Mouse (Mus musculus) limb, embryonic 10.5 days (tissue): ENCODE measurements around the gene Gpr146. TPM values are rescaled to one million over a fixed set of nuclear protein-coding genes. Genes with fewer than 3 reads are reported as not detected.

Experiments used
- DNase-seq: peaks from one replicate; pipeline ENCODE4 v3.0.0-alpha.2; 2017; ENCODE audit warnings: low spot score
- H3K27ac ChIP-seq: fragments of 300-500 bp; sonication (generic); 2 replicates; pipeline ENCODE4 v1.5.1; 2016; ENCODE audit warnings: mild to moderate bottlenecking
- H3K27me3 ChIP-seq: fragments of 300-500 bp; sonication (generic); 2 replicates; pipeline ENCODE4 v1.6.1; 2016; ENCODE audit warnings: low read depth, mild to moderate bottlenecking; ENCODE audit not compliant: poor library complexity, severe bottlenecking
- H3K36me3 ChIP-seq: fragments of 300-500 bp; sonication (generic); 2 replicates; pipeline ENCODE4 v1.6.1; 2016; ENCODE audit warnings: mild to moderate bottlenecking, moderate library complexity
- H3K4me1 ChIP-seq: fragments of 300-500 bp; sonication (generic); 2 replicates; pipeline ENCODE4 v1.6.1; 2016
- H3K4me3 ChIP-seq: fragments of 300-500 bp; sonication (generic); 2 replicates; pipeline ENCODE4 v1.5.1; 2016; ENCODE audit warnings: mild to moderate bottlenecking, moderate library complexity
- H3K9me3 ChIP-seq: fragments of 300-500 bp; sonication (generic); replicated peaks from 2 replicates; pipeline ENCODE4 v1.6.1; 2016; ENCODE audit warnings: mild to moderate bottlenecking
- WGBS: fragments of 180-500 bp; shearing (Covaris S2); methylation state at CpG from one replicate; pipeline ENCODE4 v1.1.7; 2016; 5-methylcytosine and 5-hydroxymethylcytosine counted together
- polyA plus RNA-seq: library from polyadenylated mRNA; unstranded; fragments of >200 nt; fragmentation: Nextera tagmentation; extraction: Ambion mirVana; gene quantifications from 2 replicates; pipeline ENCODE4 v1.2.1, GENCODE M21; 2016

The Gpr146 gene
- polyA plus RNA-seq, 1 experiment from 2014 or later, result 2.3 TPM

- Histone ChIP-seq H3K9me3 (no peaks in the 10 kb centered on the region), H3K36me3 (no peaks in the 10 kb centered on the region), H3K4me1 (peaks cover 50% of the 10 kb centered on the region), H3K27me3 (0 out of 2 replicates have a peak, but pooled peaks cover 5% of the 10 kb centered on the region), H3K4me3 (no peak overlapping the region), H3K27ac (peak overlapping the region; percentile 81; the same call in 1 of the 2 replicates)
- no peak for DNase-seq
- 58% methylated on average over 21 of the region's 21 CpGs for WGBS
Observed at GRCm38 (mm10) chr5:139378986-139379629, 1.6 kb downstream of the Gpr146 start.

- 33% methylated on average over 8 of the region's 8 CpGs for WGBS
- Histone ChIP-seq H3K4me1 (peaks cover 53% of the 10 kb centered on the region), H3K9me3 (no peaks in the 10 kb centered on the region), H3K4me3 (peak overlapping the region; percentile 71), H3K27ac (peak overlapping the region; percentile 81), H3K36me3 (no peaks in the 10 kb centered on the region), H3K27me3 (0 out of 2 replicates have a peak, but pooled peaks cover 5% of the 10 kb centered on the region)
- DNase-seq, result no peak
Observed at GRCm38 (mm10) chr5:139379771-139380384, 2.4 kb downstream of the Gpr146 start.

GRCm38 (mm10) chr5:139380385-139381248, 3.1 kb downstream of the Gpr146 start:
- Histone ChIP-seq H3K4me3 (peak overlapping the region; percentile 71), H3K4me1 (peaks cover 53% of the 10 kb centered on the region), H3K9me3 (no peaks in the 10 kb centered on the region), H3K27ac (peak overlapping the region; percentile 81), H3K27me3 (0 out of 2 replicates have a peak, but pooled peaks cover 5% of the 10 kb centered on the region), H3K36me3 (no peaks in the 10 kb centered on the region)
- 2% methylated on average over 73 of the region's 73 CpGs for WGBS
- DNase-seq, result peak; percentile 89

- no peak for DNase-seq
Observed at GRCm38 (mm10) chr5:139381586-139382513, 4.4 kb downstream of the Gpr146 start.

GRCm38 (mm10) chr5:139382760-139383159, 5.3 kb downstream of the Gpr146 start:
- no peak for DNase-seq
- Histone ChIP-seq H3K9me3 (no peaks in the 10 kb centered on the region), H3K36me3 (no peaks in the 10 kb centered on the region), H3K27me3 (0 out of 2 replicates have a peak, but pooled peaks cover 5% of the 10 kb centered on the region), H3K4me1 (peaks cover 55% of the 10 kb centered on the region), H3K4me3 (no peak overlapping the region), H3K27ac (peak overlapping the region; percentile 40)
- WGBS, result 83% methylated on average over 8 of the region's 8 CpGs

More at GRCm38 (mm10) chr5:139381586-139382513, 4.4 kb downstream of the Gpr146 start:
- no peak overlapping the region for H3K4me3 ChIP-seq
- H3K36me3 ChIP-seq, result no peaks in the 10 kb centered on the region
- no peaks in the 10 kb centered on the region for H3K9me3 ChIP-seq
- no peak overlapping the region for H3K27ac ChIP-seq
- 84% methylated on average over 18 of the region's 18 CpGs for WGBS
- H3K27me3 ChIP-seq, result 0 out of 2 replicates have a peak, but pooled peaks cover 5% of the 10 kb centered on the region
- H3K4me1 ChIP-seq, result peaks cover 56% of the 10 kb centered on the region

- Histone ChIP-seq H3K36me3 (no peaks in the 10 kb centered on the region), H3K4me1 (peaks cover 55% of the 10 kb centered on the region), H3K9me3 (no peaks in the 10 kb centered on the region), H3K27ac (peak overlapping the region; percentile 59; the same call in 1 of the 2 replicates), H3K27me3 (0 out of 2 replicates have a peak, but pooled peaks cover 5% of the 10 kb centered on the region), H3K4me3 (no peak overlapping the region)
- WGBS, result 87% methylated on average over 9 of the region's 9 CpGs
- DNase-seq, result no peak
Observed at GRCm38 (mm10) chr5:139383234-139383633, 5.7 kb downstream of the Gpr146 start.

GRCm38 (mm10) chr5:139384531-139384930, 7.0 kb downstream of the Gpr146 start:
- peaks cover 57% of the 10 kb centered on the region for H3K4me1 ChIP-seq
- H3K27ac ChIP-seq, result peak overlapping the region; percentile 38; the same call in 1 of the 2 replicates
- no peaks in the 10 kb centered on the region for H3K36me3 ChIP-seq
- 0 out of 2 replicates have a peak, but pooled peaks cover 5% of the 10 kb centered on the region for H3K27me3 ChIP-seq
- H3K9me3 ChIP-seq, result no peaks in the 10 kb centered on the region
- WGBS, result 77% methylated on average over 10 of the region's 10 CpGs
- H3K4me3 ChIP-seq, result no peak overlapping the region
- DNase-seq, result no peak

GRCm38 (mm10) chr5:139386047-139386446, 8.6 kb downstream of the Gpr146 start:
- Histone ChIP-seq H3K27me3 (0 out of 2 replicates have a peak, but pooled peaks cover 5% of the 10 kb centered on the region), H3K27ac (peak overlapping the region; percentile 37; the same call in 1 of the 2 replicates), H3K9me3 (no peaks in the 10 kb centered on the region), H3K4me1 (peaks cover 56% of the 10 kb centered on the region), H3K36me3 (no peaks in the 10 kb centered on the region), H3K4me3 (no peak overlapping the region)
- 95% methylated on average over 5 of the region's 5 CpGs for WGBS
- DNase-seq, result no peak

- Histone ChIP-seq H3K4me1 (peaks cover 56% of the 10 kb centered on the region), H3K27me3 (no peaks in the 10 kb centered on the region), H3K4me3 (0 out of 2 replicates have a peak overlapping the region, but pooled peaks have one; percentile 3), H3K9me3 (no peaks in the 10 kb centered on the region), H3K27ac (peak overlapping the region; percentile 86), H3K36me3 (no peaks in the 10 kb centered on the region; the same call in 1 of the 2 replicates)
- no peak for DNase-seq
- 78% methylated on average over 10 of the region's 10 CpGs for WGBS
Observed at GRCm38 (mm10) chr5:139387329-139388194, 10.1 kb downstream of the Gpr146 start.

GRCm38 (mm10) chr5:139388195-139388570, 10.7 kb downstream of the Gpr146 start:
- Histone ChIP-seq H3K27me3 (no peaks in the 10 kb centered on the region), H3K4me3 (0 out of 2 replicates have a peak overlapping the region, but pooled peaks have one; percentile 3), H3K9me3 (no peaks in the 10 kb centered on the region), H3K4me1 (peaks cover 55% of the 10 kb centered on the region), H3K36me3 (peaks cover 6% of the 10 kb centered on the region; the same call in 1 of the 2 replicates), H3K27ac (peak overlapping the region; percentile 86)
- WGBS, result 62% methylated on average over 4 of the region's 4 CpGs
- peak; percentile 47 for DNase-seq
